Mouse (Mus musculus) kidney, postnatal 0 days (tissue): ENCODE measurements around the gene Krt71. TPM values are rescaled to one million over a fixed set of nuclear protein-coding genes. Genes with fewer than 3 reads are reported as not detected.
"Not testable (repeated sequence)": the region's sequence is repeated elsewhere in the genome, so short reads cannot be mapped to it uniquely, and the experiment has no call there.

Experiments used
- ATAC-seq: fragments of 200-750 bp; cut with Nextera tagmentation; replicated peaks from 2 replicates; pipeline ENCODE4 v1.8.0; 2017; ENCODE audit warnings: low read depth, moderate number of reproducible peaks, moderate TSS enrichment, moderate library complexity; ENCODE audit not compliant: low FRiP score
- DNase-seq: peaks from one replicate; pipeline ENCODE4 v3.0.0-alpha.2; 2016; ENCODE audit warnings: low spot score
- H3K27ac ChIP-seq: fragments of 300-500 bp; sonication (generic); 2 replicates; pipeline ENCODE4 v1.5.1; 2014; ENCODE audit warnings: mild to moderate bottlenecking
- H3K27me3 ChIP-seq: fragments of 300-500 bp; sonication (generic); 2 replicates; pipeline ENCODE4 v1.6.1; 2014; ENCODE audit warnings: low read length, mixed read lengths; ENCODE audit not compliant: insufficient read depth
- H3K36me3 ChIP-seq: fragments of 300-500 bp; sonication (generic); 2 replicates; pipeline ENCODE4 v1.6.1; 2014; ENCODE audit warnings: low read length, mixed read lengths; ENCODE audit not compliant: insufficient read depth
- H3K4me1 ChIP-seq: fragments of 300-500 bp; sonication (generic); replicated peaks from 2 replicates; pipeline ENCODE4 v1.6.1; 2014; ENCODE audit warnings: antibody characterized with exemption, low read length, mixed read lengths; ENCODE audit not compliant: insufficient read depth
- H3K4me2 ChIP-seq: fragments of 300-500 bp; sonication (generic); 2 replicates; pipeline ENCODE4 v1.6.1; 2014; ENCODE audit warnings: mild to moderate bottlenecking, low read length, moderate library complexity, mixed read lengths
- H3K4me3 ChIP-seq: fragments of 300-500 bp; sonication (generic); replicated peaks from 2 replicates; pipeline ENCODE4 v1.5.1; 2014; ENCODE audit warnings: low read depth, low read length
- H3K9ac ChIP-seq: fragments of 300-500 bp; sonication (generic); 2 replicates; pipeline ENCODE4 v1.6.1; 2014; ENCODE audit warnings: low read depth, low read length
- H3K9me3 ChIP-seq: fragments of 300-500 bp; sonication (generic); replicated peaks from 2 replicates; pipeline ENCODE4 v1.6.1; 2016; ENCODE audit warnings: low read length, inconsistent platforms, mixed read lengths
- CTCF ChIP-seq: IDR thresholded peaks from 2 replicates; pipeline ENCODE4 v1.5.1; 2016; ENCODE audit warnings: antibody characterized with exemption, low read depth, mild to moderate bottlenecking, moderate library complexity
- WGBS: fragments of 180-500 bp; shearing (Covaris S2); extraction: QIAGEN DNeasy Blood & Tissue Kit; methylation state at CpG from one replicate; pipeline ENCODE4 v1.1.7; 2014; 5-methylcytosine and 5-hydroxymethylcytosine counted together
- microRNA-seq: library from miRNA; unstranded; fragments of <30 nt; microRNA quantifications from one replicate; pipeline ENCODE4, GENCODE M21; 2016
- polyA plus RNA-seq: library from polyadenylated mRNA; unstranded; fragments of >200 nt; fragmentation: Nextera tagmentation; extraction: Ambion mirVana; gene quantifications from 2 replicates; pipeline ENCODE4 v1.2.1, GENCODE M21; 2015

Krt71 gene
- polyA plus RNA-seq, 1 experiment from 2014 or later: not detected

DNA sequence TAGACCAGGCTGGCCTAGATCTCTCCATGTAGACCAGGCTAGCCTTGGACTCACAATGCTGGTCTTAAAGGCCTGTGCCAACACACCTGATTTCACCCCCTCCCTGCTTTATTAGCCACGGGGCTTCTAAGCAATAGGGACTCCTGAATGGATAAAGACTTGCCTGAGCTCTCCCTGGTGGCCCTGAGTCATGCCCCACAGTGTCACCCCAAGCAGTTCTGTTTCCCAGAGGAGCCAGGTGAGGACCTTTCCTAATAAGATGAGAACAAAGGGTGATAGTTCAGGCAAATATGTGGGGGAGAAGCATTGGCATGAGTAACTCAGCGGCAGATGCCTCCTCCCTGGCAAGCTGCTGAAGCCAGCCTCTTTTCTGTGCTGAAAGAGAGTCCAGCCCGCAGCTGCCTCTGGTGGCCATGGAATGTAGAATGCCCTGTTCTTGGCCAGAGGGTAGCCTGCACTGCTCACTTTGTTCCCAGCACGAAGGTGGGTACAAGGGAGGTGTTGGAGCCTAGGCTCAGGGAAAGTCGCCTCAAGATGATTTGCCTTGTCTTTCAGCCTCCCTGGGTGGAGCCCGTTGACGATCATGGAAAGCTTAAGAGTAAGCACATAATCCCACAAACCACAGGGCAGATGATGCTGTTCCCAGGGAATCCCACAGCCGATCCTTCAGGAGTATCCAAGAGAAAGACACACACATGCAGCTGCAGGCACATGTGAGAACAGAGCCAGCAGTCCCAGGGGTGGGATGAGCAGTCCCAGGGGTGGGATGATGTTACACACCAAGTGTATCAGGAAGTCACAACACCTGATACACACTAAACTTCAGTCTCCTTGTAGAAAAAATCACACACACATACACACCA lies 45.4 kb downstream of the Krt71 start:
- Histone ChIP-seq H3K4me1 (no peaks in the 10 kb centered on the region), H3K4me3 (no peak overlapping the region), H3K4me2 (no peak overlapping the region), H3K9me3 (no peaks in the 10 kb centered on the region), H3K27me3 (no peaks in the 10 kb centered on the region), H3K36me3 (no peaks in the 10 kb centered on the region), H3K27ac (no peak overlapping the region), H3K9ac (no peak overlapping the region)
- WGBS: 70% methylated on average over 8 of the region's 8 CpGs
- DNase-seq: no peak
- ATAC-seq: no peak
- TF ChIP-seq CTCF: 0 out of 2 replicates have a peak, but pooled peaks have one; percentile 12

DNA sequence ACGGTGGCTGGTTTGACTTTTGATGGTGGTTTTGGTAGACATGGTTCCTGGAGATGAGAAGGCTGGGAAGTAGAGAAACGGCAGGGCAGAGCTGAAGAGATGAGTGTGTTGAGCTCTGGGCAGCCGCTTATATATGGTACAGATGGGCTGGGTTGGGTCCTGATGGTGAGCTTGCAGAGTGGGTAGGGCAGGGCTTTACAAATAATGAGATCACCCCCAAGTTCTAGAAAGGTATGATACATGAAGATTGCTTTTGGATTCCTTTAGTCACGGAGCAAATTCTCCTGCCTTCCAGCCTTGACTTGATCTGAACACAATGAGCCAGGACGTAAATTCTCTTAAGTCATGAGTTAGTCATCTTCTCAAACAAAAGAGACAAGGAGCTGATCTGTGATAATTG lies 48.7 kb downstream of the Krt71 start, which contains the start of gene Krt6a:
TSS of gene Krt6a (minus strand) at position 101 of the 400 bp plus-strand sequence.
- DNase-seq (no peak), ATAC-seq (no peak)
- Histone ChIP-seq H3K9me3 (no peaks in the 10 kb centered on the region), H3K9ac (no peak within 1 kb of the TSS), H3K27me3 (no peaks in the 10 kb centered on the region), H3K4me1 (no peaks in the 10 kb centered on the region), H3K36me3 (no peaks in the 10 kb centered on the region), H3K4me3 (no peak within 1 kb of the TSS), H3K27ac (no peak within 1 kb of the TSS), H3K4me2 (no peak within 1 kb of the TSS)
- no peak for TF ChIP-seq CTCF
- WGBS: 84% methylated on average over 5 of the region's 5 CpGs

DNA sequence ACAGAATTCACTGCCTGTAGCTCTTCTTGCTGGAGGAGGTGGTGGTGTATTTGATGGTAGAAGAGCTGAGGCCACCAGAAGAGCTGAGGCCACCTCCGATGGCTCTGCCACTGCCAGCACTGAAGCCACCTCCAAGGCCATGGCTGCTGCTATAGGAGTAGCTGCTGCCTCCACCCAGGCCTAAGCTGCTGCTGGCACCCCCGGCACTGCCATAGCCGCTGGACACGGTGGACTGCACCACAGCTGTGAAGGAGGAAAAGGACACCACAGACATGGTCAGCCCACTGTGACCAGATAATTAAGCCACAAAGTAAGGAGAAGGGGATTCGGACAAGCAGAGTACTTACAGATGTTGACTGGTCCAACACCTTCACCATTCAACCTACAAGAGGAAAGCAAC lies 52.4 kb downstream of the Krt71 start:
- not testable (repeated sequence) for H3K9ac ChIP-seq, H3K4me3 ChIP-seq, H3K27ac ChIP-seq, H3K9me3 ChIP-seq, H3K36me3 ChIP-seq, H3K4me1 ChIP-seq, H3K4me2 ChIP-seq, H3K27me3 ChIP-seq
- peak; percentile 43; the same call in 1 of the 2 replicates for ATAC-seq
- WGBS: 57% methylated on average over 5 of the region's 5 CpGs
- peak; percentile 49 for DNase-seq

DNA sequence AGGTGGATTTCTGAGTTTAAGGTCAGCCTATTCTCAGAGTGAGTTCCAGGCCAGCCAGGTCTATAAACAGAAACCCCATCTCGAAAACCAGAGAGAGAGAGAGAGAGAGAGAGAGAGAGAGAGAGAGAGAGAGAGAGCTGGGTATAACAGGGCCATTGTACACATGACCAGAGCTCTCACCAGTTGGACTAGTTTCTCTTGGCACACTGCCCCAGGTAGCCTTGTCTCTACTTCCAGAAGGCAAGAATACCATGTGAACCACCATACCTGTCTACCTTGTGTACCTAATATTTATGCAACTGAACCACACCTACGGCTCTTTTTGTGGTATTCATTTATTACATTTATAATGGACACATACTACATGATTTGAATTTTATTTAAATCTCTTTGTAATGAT lies 54.7 kb downstream of the Krt71 start:
- WGBS: 76% methylated on average over 2 of the region's 2 CpGs
- H3K36me3 ChIP-seq: no peaks in the 10 kb centered on the region
- H3K9ac ChIP-seq: no peak overlapping the region
- DNase-seq: no peak
- H3K4me1 ChIP-seq: no peaks in the 10 kb centered on the region
- no peak overlapping the region for H3K4me2 ChIP-seq
- no peaks in the 10 kb centered on the region for H3K9me3 ChIP-seq
- ATAC-seq: no peak
- H3K27me3 ChIP-seq: no peaks in the 10 kb centered on the region
- no peak overlapping the region for H3K4me3 ChIP-seq
- H3K27ac ChIP-seq: no peak overlapping the region
- TF ChIP-seq CTCF: no peak

Small RNA genes within 50 kb of the gene (microRNA-seq; reads per million reads assigned to microRNA genes)
- gene Gm44323 (not detected), gene Gm44342 (not detected)

Other genes with a start within 250 kb of the Krt71 start
- not detected in 2 replicates for gene Gm49425, start 225.8 kb downstream of the Krt71 start, polyA plus RNA-seq
- gene Krt84, start 210.3 kb downstream of the Krt71 start, polyA plus RNA-seq: not detected in 2 replicates
- gene Krt82, start 192.4 kb downstream of the Krt71 start, polyA plus RNA-seq: not detected in 2 replicates
- 0.09 TPM in 1 of 2 replicates, not detected in the other for gene Krt90, start 180.2 kb downstream of the Krt71 start, polyA plus RNA-seq
- gene Krt75, start 169.2 kb downstream of the Krt71 start, polyA plus RNA-seq: 0.14 and 0.20 TPM in 2 replicates
- not detected in 2 replicates for gene Gm5414, start 114.9 kb downstream of the Krt71 start, polyA plus RNA-seq
- gene Gm5478, start 95.7 kb downstream of the Krt71 start, polyA plus RNA-seq: not detected in 2 replicates
- gene Krt6b, start 62.8 kb downstream of the Krt71 start, polyA plus RNA-seq: not detected in 2 replicates
- not detected in 2 replicates for gene Krt6a, start 48.8 kb downstream of the Krt71 start, polyA plus RNA-seq
- 0.77 and 3.0 TPM in 2 replicates for gene Krt5, start 30.2 kb downstream of the Krt71 start, polyA plus RNA-seq
- gene Krt72, start 43.4 kb upstream of the Krt71 start, polyA plus RNA-seq: not detected in 2 replicates
- not detected in 2 replicates for gene Krt73, start 59.2 kb upstream of the Krt71 start, polyA plus RNA-seq
- gene Krt2, start 75.1 kb upstream of the Krt71 start, polyA plus RNA-seq: not detected in 2 replicates
- 0.59 and 1.1 TPM in 2 replicates for gene Krt1, start 107.7 kb upstream of the Krt71 start, polyA plus RNA-seq
- not detected in 2 replicates for gene Krt77, start 126.6 kb upstream of the Krt71 start, polyA plus RNA-seq
- gene Krt76, start 149.8 kb upstream of the Krt71 start, polyA plus RNA-seq: not detected in 2 replicates
- 0.46 and 0.93 TPM in 2 replicates for gene Krt4, start 181.6 kb upstream of the Krt71 start, polyA plus RNA-seq
- 0.08 and 0.29 TPM in 2 replicates for gene Krt79, start 197.2 kb upstream of the Krt71 start, polyA plus RNA-seq
- 0.07 TPM in 1 of 2 replicates, not detected in the other for gene Krt78, start 211.2 kb upstream of the Krt71 start, polyA plus RNA-seq